Mouse (Mus musculus): ENCODE results near the gene Usp18. TPM values are rescaled to one million over a fixed set of nuclear protein-coding genes. Genes with fewer than 3 reads are reported as not detected.

Gene Usp18
- polyA plus RNA-seq, 1 experiment, result 9.7 TPM

GRCm38 (mm10) chr6:121210149-121210925 lies 35.4 kb upstream of the Usp18 start, which contains the start of gene Tuba8:
Gene Tuba8, plus strand, starts transcription at chr6:121210696.
- DNase-seq, result peak; percentile 45
- TF ChIP-seq CTCF (conservative IDR thresholded peaks at IDR 0.05; ENCODE audit: insufficient read depth, insufficient read length, low read depth, low read length) (no peak), POLR2A (IDR thresholded peaks at IDR 0.05; ENCODE audit: low read depth, low read length) (no peak)
- 5% methylated on average over 30 of the region's 30 CpGs for whole genome bisulfite sequencing
- H3K4me3 ChIP-seq (ENCODE audit: insufficient read depth, low read depth, low read length), result peak within 1 kb of the TSS; percentile 51
- no peak within 1 kb of the TSS for H3K27ac ChIP-seq (ENCODE audit: insufficient read depth, low read depth, low read length)
- no peaks in the 10 kb centered on the region for H3K36me3 ChIP-seq (ENCODE audit: control insufficient read depth, insufficient read depth, low read length)
- H3K27me3 ChIP-seq (replicated peaks; ENCODE audit: control insufficient read depth, insufficient read depth, low read length), result no peaks in the 10 kb centered on the region
- H3K4me1 ChIP-seq (ENCODE audit: control insufficient read depth, insufficient read depth, low read length), result no peaks in the 10 kb centered on the region

GRCm38 (mm10) chr6:121210926-121211289 lies 34.8 kb upstream of the Usp18 start:
- Histone ChIP-seq H3K27me3 (replicated peaks; ENCODE audit: control insufficient read depth, insufficient read depth, low read length) (no peaks in the 10 kb centered on the region), H3K36me3 (ENCODE audit: control insufficient read depth, insufficient read depth, low read length) (no peaks in the 10 kb centered on the region), H3K4me3 (ENCODE audit: insufficient read depth, low read depth, low read length) (peak overlapping the region; percentile 51), H3K27ac (ENCODE audit: insufficient read depth, low read depth, low read length) (no peak overlapping the region), H3K4me1 (ENCODE audit: control insufficient read depth, insufficient read depth, low read length) (no peaks in the 10 kb centered on the region)
- DNase-seq, result no peak
- 3% methylated on average over 12 of the region's 12 CpGs for WGBS
- TF ChIP-seq POLR2A (IDR thresholded peaks at IDR 0.05; ENCODE audit: low read depth, low read length) (no peak), CTCF (conservative IDR thresholded peaks at IDR 0.05; ENCODE audit: insufficient read depth, insufficient read length, low read depth, low read length) (no peak)

GRCm38 (mm10) chr6:121211743-121212142 lies 34.0 kb upstream of the Usp18 start:
- 14% methylated on average over 5 of the region's 5 CpGs for WGBS
- Histone ChIP-seq H3K4me3 (ENCODE audit: insufficient read depth, low read depth, low read length) (peak overlapping the region; percentile 5; the same call in 1 of the 2 replicates), H3K36me3 (ENCODE audit: control insufficient read depth, insufficient read depth, low read length) (no peaks in the 10 kb centered on the region), H3K27me3 (replicated peaks; ENCODE audit: control insufficient read depth, insufficient read depth, low read length) (no peaks in the 10 kb centered on the region), H3K27ac (ENCODE audit: insufficient read depth, low read depth, low read length) (no peak overlapping the region), H3K4me1 (ENCODE audit: control insufficient read depth, insufficient read depth, low read length) (no peaks in the 10 kb centered on the region)
- peak; percentile 40 for DNase-seq
- no peak for TF ChIP-seq POLR2A (IDR thresholded peaks at IDR 0.05; ENCODE audit: low read depth, low read length)
- TF ChIP-seq CTCF (conservative IDR thresholded peaks at IDR 0.05; ENCODE audit: insufficient read depth, insufficient read length, low read depth, low read length), result no peak

GRCm38 (mm10) chr6:121212988-121213387 lies 32.7 kb upstream of the Usp18 start:
- Histone ChIP-seq H3K36me3 (ENCODE audit: control insufficient read depth, insufficient read depth, low read length) (no peaks in the 10 kb centered on the region), H3K4me1 (ENCODE audit: control insufficient read depth, insufficient read depth, low read length) (no peaks in the 10 kb centered on the region), H3K27me3 (replicated peaks; ENCODE audit: control insufficient read depth, insufficient read depth, low read length) (no peaks in the 10 kb centered on the region), H3K27ac (ENCODE audit: insufficient read depth, low read depth, low read length) (no peak overlapping the region), H3K4me3 (ENCODE audit: insufficient read depth, low read depth, low read length) (no peak overlapping the region)
- DNase-seq, result no peak
- 86% methylated on average over 4 of the region's 4 CpGs for WGBS
- no peak for TF ChIP-seq POLR2A (IDR thresholded peaks at IDR 0.05; ENCODE audit: low read depth, low read length)

GRCm38 (mm10) chr6:121214221-121214620 lies 31.5 kb upstream of the Usp18 start:
- no peak for TF ChIP-seq CTCF (conservative IDR thresholded peaks at IDR 0.05; ENCODE audit: insufficient read depth, insufficient read length, low read depth, low read length)
- no peak for TF ChIP-seq POLR2A (IDR thresholded peaks at IDR 0.05; ENCODE audit: low read depth, low read length)
- no peaks in the 10 kb centered on the region for H3K27me3 ChIP-seq (replicated peaks; ENCODE audit: control insufficient read depth, insufficient read depth, low read length)
- no peak overlapping the region for H3K27ac ChIP-seq (ENCODE audit: insufficient read depth, low read depth, low read length)
- no peaks in the 10 kb centered on the region for H3K36me3 ChIP-seq (ENCODE audit: control insufficient read depth, insufficient read depth, low read length)
- no peaks in the 10 kb centered on the region for H3K4me1 ChIP-seq (ENCODE audit: control insufficient read depth, insufficient read depth, low read length)
- 89% methylated on average over 5 of the region's 5 CpGs for WGBS
- H3K4me3 ChIP-seq (ENCODE audit: insufficient read depth, low read depth, low read length), result no peak overlapping the region
- no peak for DNase-seq

- 85% methylated on average over 8 of the region's 8 CpGs for WGBS
- no peak overlapping the region for H3K27ac ChIP-seq (ENCODE audit: insufficient read depth, low read depth, low read length)
These were observed 30.9 kb upstream of the Usp18 start for GRCm38 (mm10) chr6:121214667-121215330.

GRCm38 (mm10) chr6:121215336-121215735 lies 30.4 kb upstream of the Usp18 start:
- H3K4me1 ChIP-seq (ENCODE audit: control insufficient read depth, insufficient read depth, low read length), result no peaks in the 10 kb centered on the region
- TF ChIP-seq POLR2A (IDR thresholded peaks at IDR 0.05; ENCODE audit: low read depth, low read length) (no peak), CTCF (conservative IDR thresholded peaks at IDR 0.05; ENCODE audit: insufficient read depth, insufficient read length, low read depth, low read length) (no peak)
- no peaks in the 10 kb centered on the region for H3K36me3 ChIP-seq (ENCODE audit: control insufficient read depth, insufficient read depth, low read length)
- no peak for DNase-seq
- H3K27ac ChIP-seq (ENCODE audit: insufficient read depth, low read depth, low read length), result no peak overlapping the region
- 70% methylated on average over 5 of the region's 5 CpGs for WGBS
- H3K4me3 ChIP-seq (ENCODE audit: insufficient read depth, low read depth, low read length), result no peak overlapping the region
- H3K27me3 ChIP-seq (replicated peaks; ENCODE audit: control insufficient read depth, insufficient read depth, low read length), result no peaks in the 10 kb centered on the region

More at GRCm38 (mm10) chr6:121214667-121215330, 30.9 kb upstream of the Usp18 start:
- Histone ChIP-seq H3K27me3 (replicated peaks; ENCODE audit: control insufficient read depth, insufficient read depth, low read length) (no peaks in the 10 kb centered on the region), H3K36me3 (ENCODE audit: control insufficient read depth, insufficient read depth, low read length) (no peaks in the 10 kb centered on the region), H3K4me3 (ENCODE audit: insufficient read depth, low read depth, low read length) (no peak overlapping the region), H3K4me1 (ENCODE audit: control insufficient read depth, insufficient read depth, low read length) (no peaks in the 10 kb centered on the region)
- DNase-seq, result no peak
- TF ChIP-seq POLR2A (IDR thresholded peaks at IDR 0.05; ENCODE audit: low read depth, low read length) (no peak), CTCF (conservative IDR thresholded peaks at IDR 0.05; ENCODE audit: insufficient read depth, insufficient read length, low read depth, low read length) (no peak)

All from kidney, adult 2 months (tissue).